In the genomic region with DNA sequence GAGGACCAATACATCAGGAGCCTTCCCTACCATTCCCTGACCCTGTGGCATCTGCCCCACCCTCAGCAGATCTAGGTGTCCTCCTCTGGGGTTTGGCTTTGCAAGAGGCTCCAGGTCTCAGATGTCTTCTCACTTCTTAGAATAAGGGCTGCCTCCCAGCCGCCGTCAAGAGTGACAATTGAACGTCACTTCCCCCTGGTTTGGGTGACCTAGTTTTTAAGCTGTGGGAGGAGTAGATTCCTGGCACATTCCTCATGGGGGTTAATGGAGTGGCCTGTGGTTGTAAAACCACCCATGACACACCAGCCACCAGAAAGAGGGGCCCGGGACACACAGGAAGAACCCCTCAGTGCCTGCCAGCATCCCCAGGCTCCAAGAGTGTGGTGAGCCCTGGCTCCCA, we compare ENCODE assay signal across 11 mouse cellular contexts. TPM values are rescaled to one million over a fixed set of nuclear protein-coding genes. Genes with fewer than 3 reads are reported as not detected.
DNase-seq lines count a peak whose midpoint lies in the region; ATAC-seq and TF ChIP-seq lines count a peak whose summit lies in the region.
"Had no signal": no experiment of that assay in that cellular context is flagged by ENCODE, and none has a peak within 500 bp of the region (broad histone marks: within the 10 kb centered on the region; RNA-seq: fewer than 3 reads in every experiment).

No protein-coding gene starts in this region.

- DNase-seq in heart, postnatal 0 days (ENCODE audit: low spot score), result no peak
- DNase-seq in heart, adult 9 months (ENCODE audit: low spot score in 2 of 2), result no peak
- peak; percentile 42 for DNase-seq in CD4-positive helper T cell, adult 2 months (ENCODE audit: low read depth, low spot score)
- peak; percentile 44 for DNase-seq in retina, embryonic 14.5 days (ENCODE audit: low spot score)
- no peak for DNase-seq in layer of hippocampus, adult 9-10 months (ENCODE audit: low spot score)
- no peak for DNase-seq in cerebellum, postnatal 4 days (ENCODE audit: low spot score in 2 of 2)
- DNase-seq: adrenal gland, adult 8-10 months; heart, postnatal 14 days had no signal

- no peak overlapping the region for H3K4me3 ChIP-seq in heart, postnatal 0 days (ENCODE audit: low read depth, low read length)
- no peak overlapping the region for H3K4me3 ChIP-seq in bone marrow, adult 2 months (replicated peaks; ENCODE audit: control insufficient read depth, low read depth, low read length)
- H3K4me3 ChIP-seq: limb, embryonic 12.5 days had no signal

- no peak for TF ChIP-seq CTCF in heart, postnatal 0 days (IDR thresholded peaks at IDR 0.05; ENCODE audit: low read depth)
- no peak for TF ChIP-seq CTCF in bone marrow, adult 2 months (IDR thresholded peaks at IDR 0.05; ENCODE audit: control insufficient read depth, insufficient read depth, low read length)

- no peak for TF ChIP-seq POLR2A in bone marrow, adult 2 months (IDR thresholded peaks at IDR 0.05; ENCODE audit: borderline replicate concordance, control insufficient read depth, low read depth, low read length)

- no peak overlapping the region for H3K4me2 ChIP-seq in heart, postnatal 0 days (ENCODE audit: low read depth, low read length)
- H3K4me2 ChIP-seq: limb, embryonic 12.5 days had no signal

- H3K27ac ChIP-seq in heart, postnatal 0 days (ENCODE audit: low read depth), result peak overlapping the region; percentile 3; the same call in 1 of the 2 replicates
- H3K27ac ChIP-seq in bone marrow, adult 2 months (ENCODE audit: control insufficient read depth, insufficient read depth, low read depth, low read length, poor library complexity), result peak overlapping the region; percentile 93
- H3K27ac ChIP-seq: limb, embryonic 12.5 days had no signal

- H3K36me3 ChIP-seq in heart, postnatal 0 days (replicated peaks; ENCODE audit: control insufficient read depth, insufficient read depth, low read length), result no peaks in the 10 kb centered on the region
- H3K36me3 ChIP-seq: G1E; limb, embryonic 12.5 days had no signal

- no peaks in the 10 kb centered on the region for H3K9me3 ChIP-seq in heart, postnatal 0 days (replicated peaks; ENCODE audit: control insufficient read depth, low read length)
- H3K9me3 ChIP-seq: G1E had no signal

- ATAC-seq in heart, postnatal 0 days (ENCODE audit: insufficient read depth, low read depth), result 0 out of 2 replicates have a peak, but pooled peaks have one; percentile 22

- no peak overlapping the region for H3K9ac ChIP-seq in heart, postnatal 0 days (replicated peaks; ENCODE audit: low read depth, low read length)
- H3K9ac ChIP-seq: limb, embryonic 12.5 days had no signal

- 41% methylated on average over 4 of the region's 4 CpGs for WGBS in heart, postnatal 0 days
- WGBS in bone marrow, adult 2 months, result 7% methylated on average over 4 of the region's 4 CpGs

- no peak for TF ChIP-seq EP300 in heart, postnatal 0 days (IDR thresholded peaks at IDR 0.05; ENCODE audit: low read depth)

- H3K4me1 ChIP-seq in heart, postnatal 0 days (ENCODE audit: control insufficient read depth, insufficient read depth), result peaks cover 22% of the 10 kb centered on the region
- peaks cover 6% of the 10 kb centered on the region for H3K4me1 ChIP-seq in bone marrow, adult 2 months (ENCODE audit: control insufficient read depth, insufficient read depth, low read length)

- H3K27me3 ChIP-seq in heart, postnatal 0 days (ENCODE audit: control insufficient read depth, insufficient read depth, low read length), result no peaks in the 10 kb centered on the region
- H3K27me3 ChIP-seq: limb, embryonic 12.5 days had no signal

RNA-seq across cellular contexts. Expression of a gene that starts 50.3 kb away (rescaled TPM):
- 57.6 and 86.8 TPM in 2 replicates for total RNA-seq in heart, postnatal 0 days (2014; rRNA removed; ENCODE audit: low replicate concordance)
- 33.5 and 35.2 TPM in 2 replicates for polyA plus RNA-seq in heart, postnatal 0 days (2015; fragmentation: Nextera tagmentation; extraction: Ambion mirVana)
- 8.6 and 18.7 TPM in 2 replicates for polyA plus RNA-seq in bone marrow, adult 2 months (2011; ENCODE audit: insufficient read depth, insufficient read length, low replicate concordance, missing spikeins)

RNA-seq across cellular contexts. Expression of a gene that starts 58.8 kb away (rescaled TPM):
- total RNA-seq in heart, postnatal 0 days (2014; rRNA removed; ENCODE audit: low replicate concordance), result 5.4 and 15.5 TPM in 2 replicates
- polyA plus RNA-seq in heart, postnatal 0 days (2015; fragmentation: Nextera tagmentation; extraction: Ambion mirVana), result 2.5 and 2.6 TPM in 2 replicates
- 4.9 and 17.2 TPM in 2 replicates for polyA plus RNA-seq in bone marrow, adult 2 months (2011; ENCODE audit: insufficient read depth, insufficient read length, low replicate concordance, missing spikeins)

Comparison
In these comparisons a context has a peak if more than half of its experiments do, and no peak if none do; other contexts are left out.
1. DNase-seq: peak in CD4-positive helper T cell, adult 2 months (single experiment) and retina, embryonic 14.5 days (single experiment); none in heart, postnatal 0 days (single experiment), heart, adult 9 months (0 of 2), layer of hippocampus, adult 9-10 months (single experiment) and cerebellum, postnatal 4 days (0 of 2).